Mouse (Mus musculus): ENCODE measurements around the gene Chrm4.

- TF ChIP-seq POLR2A (IDR thresholded peaks at IDR 0.05; ENCODE audit: borderline replicate concordance, extremely low read depth, low read depth, low read length): no peak
- no peak for TF ChIP-seq CTCF (IDR thresholded peaks at IDR 0.05; ENCODE audit: insufficient read depth, low read length)
Measured at GRCm38 (mm10) chr2:91912616-91913015, 14.4 kb upstream of the Chrm4 start.
